Mouse (Mus musculus) liver, embryonic 14.5 days (tissue): ENCODE measurements at regions not wholly inside any gene's neighbourhood (a gene's known extent, or its start where the extent isn't known, plus 50 kb on each side); places are given as distances from the start of the nearest gene placed in this dataset.

Experiments
- ATAC-seq: fragments of 200-750 bp; cut with Nextera tagmentation; 2 replicates; pipeline ENCODE4 v1.8.0; 2017; ENCODE audit warnings: moderate number of reproducible peaks, mild to moderate bottlenecking, moderate library complexity; ENCODE audit not compliant: insufficient read depth
- DNase-seq, 3 experiments: peaks; one replicate each; pipeline ENCODE4 v3.0.0-alpha.2; 2012 to 2013; ENCODE audit warnings: low read depth in 3 of 3, low spot score in 3 of 3
- H3K27ac ChIP-seq: fragments of 300-500 bp; sonication (generic); 2 replicates; pipeline ENCODE4 v1.5.1; 2014; ENCODE audit warnings: moderate library complexity, mild to moderate bottlenecking, control low read depth, inconsistent platforms
- H3K27me3 ChIP-seq: fragments of 300-500 bp; sonication (generic); 2 replicates; pipeline ENCODE4 v1.6.1; 2014; ENCODE audit warnings: mild to moderate bottlenecking, low read length, moderate library complexity; ENCODE audit not compliant: control insufficient read depth, insufficient read depth
- H3K36me3 ChIP-seq: fragments of 300-500 bp; sonication (generic); replicated peaks from 2 replicates; pipeline ENCODE4 v1.6.1; 2014; ENCODE audit warnings: low read depth; ENCODE audit not compliant: control insufficient read depth, insufficient read depth
- H3K4me1 ChIP-seq, 2 experiments: fragments of 200-500 bp in 1 of 2; fragments of 300-500 bp in 1 of 2; sonication (generic) in 1 of 2; replicated peaks; 2 replicates each; pipeline ENCODE4 v1.6.1; 2012 to 2014; ENCODE audit warnings: antibody characterized with exemption in 1 of 2, inconsistent platforms in 1 of 2, low read length in 1 of 2; ENCODE audit not compliant: control insufficient read depth in 2 of 2, insufficient read depth in 2 of 2
- H3K4me2 ChIP-seq: fragments of 300-500 bp; sonication (generic); 2 replicates; pipeline ENCODE4 v1.6.1; 2014; ENCODE audit warnings: low read depth, mild to moderate bottlenecking, control low read depth, moderate library complexity
- H3K4me3 ChIP-seq, 2 experiments: fragments of 200-500 bp in 1 of 2; fragments of 300-500 bp in 1 of 2; sonication (generic) in 1 of 2; 2 replicates each; pipeline ENCODE4 v1.5.1; 2012 to 2014; ENCODE audit warnings: low read depth in 2 of 2, low read length in 2 of 2, mild to moderate bottlenecking in 2 of 2, control low read depth in 1 of 2, inconsistent platforms in 1 of 2, moderate library complexity in 1 of 2; ENCODE audit not compliant: insufficient read depth in 1 of 2
- H3K9ac ChIP-seq: fragments of 300-500 bp; sonication (generic); replicated peaks from 2 replicates; pipeline ENCODE4 v1.6.1; 2014; ENCODE audit warnings: mild to moderate bottlenecking, control low read depth, moderate library complexity
- H3K9me3 ChIP-seq: fragments of 300-500 bp; sonication (generic); 2 replicates; pipeline ENCODE4 v1.6.1; 2016; ENCODE audit warnings: low read length, mixed read lengths; ENCODE audit not compliant: control insufficient read depth
- CTCF ChIP-seq: IDR thresholded peaks from 2 replicates; pipeline ENCODE4 v1.5.1; 2016; ENCODE audit warnings: antibody characterized with exemption, low read depth, control low read depth
- EP300 ChIP-seq: IDR thresholded peaks from 2 replicates; pipeline ENCODE4 v1.6.1; 2016; ENCODE audit warnings: antibody characterized with exemption, low read depth
- WGBS: fragments of 180-500 bp; shearing (Covaris S2); extraction: QIAGEN DNeasy Blood & Tissue Kit; methylation state at CpG from one replicate; pipeline ENCODE4 v1.1.7; 2014; ENCODE audit not compliant: insufficient replicate concordance; 5-methylcytosine and 5-hydroxymethylcytosine counted together

GRCm38 (mm10) chr16:93055545-93055944 lies 229.6 kb upstream of the Runx1 start:
- no peaks in the 10 kb centered on the region for H3K4me1 ChIP-seq
- DNase-seq (no peak), ATAC-seq (no peak)
- H3K9me3 ChIP-seq = no peaks in the 10 kb centered on the region
- H3K4me2 ChIP-seq = no peak overlapping the region
- no peak overlapping the region for H3K9ac ChIP-seq
- no peaks in the 10 kb centered on the region for H3K27me3 ChIP-seq
- no peaks in the 10 kb centered on the region for H3K36me3 ChIP-seq
- WGBS = 59% methylated on average over 4 of the region's 4 CpGs
- TF ChIP-seq EP300 (no peak), CTCF (no peak)
- H3K4me3 ChIP-seq = no peak overlapping the region
- no peak overlapping the region for H3K27ac ChIP-seq

- DNase-seq (no peak), ATAC-seq (no peak)
- Histone ChIP-seq H3K27me3 (no peaks in the 10 kb centered on the region), H3K9ac (no peak overlapping the region), H3K36me3 (no peaks in the 10 kb centered on the region), H3K27ac (no peak overlapping the region), H3K4me2 (no peak overlapping the region), H3K4me3 (no peak overlapping the region), H3K4me1 (no peaks in the 10 kb centered on the region), H3K9me3 (no peaks in the 10 kb centered on the region)
- TF ChIP-seq EP300 = no peak
- TF ChIP-seq CTCF = no peak
- 37% methylated on average over 6 of the region's 6 CpGs for WGBS
Measured at GRCm38 (mm10) chr16:93051233-93051632, 225.3 kb upstream of the Runx1 start.

- WGBS = 68% methylated on average over 9 of the region's 9 CpGs
Measured at GRCm38 (mm10) chr16:93048418-93048932, 222.5 kb upstream of the Runx1 start.

GRCm38 (mm10) chr16:93047594-93047993 lies 221.6 kb upstream of the Runx1 start:
- H3K4me3 ChIP-seq = no peak overlapping the region
- TF ChIP-seq CTCF = no peak
- TF ChIP-seq EP300 = no peak
- ATAC-seq = no peak

More at GRCm38 (mm10) chr16:93048418-93048932, 222.5 kb upstream of the Runx1 start:
- no peaks in the 10 kb centered on the region for H3K36me3 ChIP-seq
- no peak overlapping the region for H3K9ac ChIP-seq
- no peak for ATAC-seq
- no peak for DNase-seq
- no peaks in the 10 kb centered on the region for H3K27me3 ChIP-seq
- H3K4me2 ChIP-seq = no peak overlapping the region
- H3K9me3 ChIP-seq = no peaks in the 10 kb centered on the region
- TF ChIP-seq CTCF = no peak
- no peak for TF ChIP-seq EP300
- no peaks in the 10 kb centered on the region for H3K4me1 ChIP-seq
- no peak overlapping the region for H3K27ac ChIP-seq
- no peak overlapping the region for H3K4me3 ChIP-seq

GRCm38 (mm10) chr16:93046221-93046620 lies 220.3 kb upstream of the Runx1 start:
- Histone ChIP-seq H3K27me3 (no peaks in the 10 kb centered on the region), H3K4me3 (no peak overlapping the region), H3K9ac (no peak overlapping the region), H3K9me3 (no peaks in the 10 kb centered on the region), H3K4me2 (no peak overlapping the region), H3K4me1 (no peaks in the 10 kb centered on the region), H3K27ac (no peak overlapping the region), H3K36me3 (no peaks in the 10 kb centered on the region)
- TF ChIP-seq CTCF (no peak), EP300 (no peak)
- ATAC-seq = no peak
- WGBS = 59% methylated on average over 3 of the region's 3 CpGs
- no peak for DNase-seq

More at GRCm38 (mm10) chr16:93047594-93047993, 221.6 kb upstream of the Runx1 start:
- no peak overlapping the region for H3K27ac ChIP-seq
- no peaks in the 10 kb centered on the region for H3K4me1 ChIP-seq
- H3K4me2 ChIP-seq = no peak overlapping the region
- H3K9me3 ChIP-seq = no peaks in the 10 kb centered on the region
- 35% methylated on average over 1 of the region's 1 CpGs for WGBS
- H3K36me3 ChIP-seq = no peaks in the 10 kb centered on the region
- H3K9ac ChIP-seq = no peak overlapping the region
- no peak for DNase-seq
- H3K27me3 ChIP-seq = no peaks in the 10 kb centered on the region
